Mouse (Mus musculus) limb, embryonic 12.5 days (tissue): ENCODE data around the gene Defa22. TPM values are rescaled to one million over a fixed set of nuclear protein-coding genes. Genes with fewer than 3 reads are reported as not detected.
"Not testable (repeated sequence)": the region's sequence is repeated elsewhere in the genome, so short reads cannot be mapped to it uniquely, and the experiment has no call there.

Experiments
- ATAC-seq: fragments of 200-750 bp; cut with Nextera tagmentation; 2 replicates; pipeline ENCODE4 v1.8.0; 2017; ENCODE audit warnings: low read depth, moderate TSS enrichment; ENCODE audit not compliant: insufficient number of reproducible peaks, insufficient read depth, low FRiP score, low TSS enrichment
- H3K27ac ChIP-seq: fragments of 300-500 bp; sonication (generic); 2 replicates; pipeline ENCODE4 v1.5.1; 2016; ENCODE audit warnings: mild to moderate bottlenecking, moderate library complexity
- H3K27me3 ChIP-seq: fragments of 300-500 bp; sonication (generic); 2 replicates; pipeline ENCODE4 v1.6.1; 2016; ENCODE audit warnings: mild to moderate bottlenecking, moderate library complexity
- H3K36me3 ChIP-seq: fragments of 300-500 bp; sonication (generic); 2 replicates; pipeline ENCODE4 v1.6.1; 2016; ENCODE audit warnings: mild to moderate bottlenecking, moderate library complexity
- H3K4me1 ChIP-seq: fragments of 300-500 bp; sonication (generic); replicated peaks from 2 replicates; pipeline ENCODE4 v1.6.1; 2016
- H3K4me2 ChIP-seq: fragments of 300-500 bp; sonication (generic); 2 replicates; pipeline ENCODE4 v1.6.1; 2016; ENCODE audit warnings: mild to moderate bottlenecking, moderate library complexity
- H3K4me3 ChIP-seq: fragments of 300-500 bp; sonication (generic); replicated peaks from 2 replicates; pipeline ENCODE4 v1.5.1; 2016; ENCODE audit warnings: mild to moderate bottlenecking
- H3K9ac ChIP-seq: fragments of 300-500 bp; sonication (generic); replicated peaks from 2 replicates; pipeline ENCODE4 v1.6.1; 2016; ENCODE audit warnings: mild to moderate bottlenecking, moderate library complexity
- H3K9me3 ChIP-seq: fragments of 300-500 bp; sonication (generic); 2 replicates; pipeline ENCODE4 v1.6.1; 2016; ENCODE audit warnings: mild to moderate bottlenecking, moderate library complexity
- WGBS: fragments of 180-500 bp; shearing (Covaris S2); methylation state at CpG from one replicate; pipeline ENCODE4 v1.1.7; 2016; 5-methylcytosine and 5-hydroxymethylcytosine counted together
- polyA plus RNA-seq: library from polyadenylated mRNA; unstranded; fragments of >200 nt; fragmentation: Nextera tagmentation; extraction: Ambion mirVana; gene quantifications from 2 replicates; pipeline ENCODE4 v1.2.1, GENCODE M21; 2016

The Defa22 gene
- polyA plus RNA-seq, result not detected in 2 replicates

- not testable (repeated sequence) for ATAC-seq, H3K27ac ChIP-seq, H3K4me2 ChIP-seq, H3K36me3 ChIP-seq, H3K9me3 ChIP-seq, H3K27me3 ChIP-seq, H3K9ac ChIP-seq, H3K4me3 ChIP-seq, H3K4me1 ChIP-seq
- WGBS, result no CpG with 5 or more reads among the region's 1 CpGs
Observed at GRCm38 (mm10) chr8:21161977-21162376, at the start of gene Defa22. TSS of gene Defa22 (plus strand) at chr8:21162277.

DNA sequence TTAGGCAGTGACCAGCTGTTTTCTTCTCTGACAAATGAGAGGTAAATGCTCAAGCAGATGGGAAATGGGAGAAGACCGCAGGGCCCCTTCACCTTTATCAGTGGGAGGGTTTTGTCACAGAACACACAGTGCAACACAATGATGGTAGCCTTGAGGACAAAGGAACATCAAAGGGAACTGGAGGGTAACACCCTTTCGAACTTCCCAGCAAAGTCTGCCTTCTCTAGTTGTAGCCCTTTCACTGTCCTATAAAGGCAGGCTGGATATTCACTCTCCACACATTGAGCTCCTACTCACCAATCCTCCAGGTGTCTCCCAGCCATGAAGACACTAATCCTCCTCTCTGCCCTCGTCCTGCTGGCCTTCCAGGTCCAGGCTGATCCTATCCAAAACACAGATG, 27.7 kb upstream of the Defa22 start, which contains the start of gene Defa30:
Defa30 (plus strand) TSS at position 301 of the 400 bp plus-strand sequence.
- not testable (repeated sequence) for H3K36me3 ChIP-seq, H3K27me3 ChIP-seq, H3K4me2 ChIP-seq, H3K4me1 ChIP-seq, H3K4me3 ChIP-seq, ATAC-seq, H3K27ac ChIP-seq, H3K9ac ChIP-seq
- 63% methylated on average over 3 of the region's 3 CpGs for WGBS
- H3K9me3 ChIP-seq, result peaks cover 13% of the 10 kb centered on the region; the same call in 1 of the 2 replicates

- not testable (repeated sequence) for ATAC-seq
Observed at GRCm38 (mm10) chr8:21191314-21191713, 29.2 kb downstream of the Defa22 start, which contains the start of gene Defa31. TSS of gene Defa31 (plus strand) at chr8:21191614.

DNA sequence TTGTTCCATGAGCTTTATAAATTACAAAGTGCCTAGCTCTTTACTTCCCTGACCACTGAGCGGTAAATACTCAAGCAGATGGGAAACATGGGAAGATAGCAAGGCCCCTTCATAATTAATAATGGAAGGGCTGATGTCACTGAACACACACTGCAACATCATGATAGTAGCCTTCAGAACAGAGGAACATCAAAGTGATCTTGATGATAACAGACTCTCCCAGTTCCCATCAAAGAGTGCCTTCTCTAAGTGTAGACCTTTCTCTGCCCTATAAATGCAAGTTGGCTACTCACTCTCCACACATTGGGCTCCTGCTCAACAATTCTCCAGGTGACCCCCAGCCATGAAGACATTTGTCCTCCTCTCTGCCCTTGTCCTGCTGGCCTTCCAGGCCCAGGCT, 39.2 kb downstream of the Defa22 start, which contains the start of gene Gm15293:
Gm15293 (plus strand) TSS at position 301 of the 400 bp plus-strand sequence.
- not testable (repeated sequence) for H3K4me2 ChIP-seq, H3K4me1 ChIP-seq, H3K36me3 ChIP-seq, H3K9ac ChIP-seq, H3K27ac ChIP-seq, H3K9me3 ChIP-seq, ATAC-seq, H3K4me3 ChIP-seq, H3K27me3 ChIP-seq
- no CpG with 5 or more reads among the region's 1 CpGs for WGBS

More at GRCm38 (mm10) chr8:21191314-21191713, 29.2 kb downstream of the Defa22 start, which contains the start of gene Defa31:
- H3K36me3 ChIP-seq, H3K4me2 ChIP-seq, H3K4me1 ChIP-seq, H3K9me3 ChIP-seq, H3K27ac ChIP-seq, H3K27me3 ChIP-seq, H3K9ac ChIP-seq, H3K4me3 ChIP-seq: not testable (repeated sequence)
- WGBS, result no CpG with 5 or more reads among the region's 1 CpGs

Other genes with a start within 250 kb of the Defa22 start
- not detected in 2 replicates for gene Gm6040, start 240.2 kb upstream of the Defa22 start, polyA plus RNA-seq
- not detected in 2 replicates for gene AY761185, start 217.6 kb upstream of the Defa22 start, polyA plus RNA-seq
- not detected in 2 replicates for gene Defa21, start 136.7 kb upstream of the Defa22 start, polyA plus RNA-seq
- gene Defa23, start 107.2 kb upstream of the Defa22 start, polyA plus RNA-seq, result not detected in 2 replicates
- gene Defa35, start 97.2 kb upstream of the Defa22 start, polyA plus RNA-seq, result not detected in 2 replicates
- gene Defa25, start 77.8 kb upstream of the Defa22 start, polyA plus RNA-seq, result not detected in 2 replicates
- not detected in 2 replicates for gene Gm14851, start 66.2 kb upstream of the Defa22 start, polyA plus RNA-seq
- gene Defa30, start 27.6 kb upstream of the Defa22 start, polyA plus RNA-seq, result not detected in 2 replicates
- not detected in 2 replicates for gene Defa31, start 29.3 kb downstream of the Defa22 start, polyA plus RNA-seq
- gene Gm15293, start 39.3 kb downstream of the Defa22 start, polyA plus RNA-seq, result not detected in 2 replicates
- not detected in 2 replicates for gene Gm15292, start 87.5 kb downstream of the Defa22 start, polyA plus RNA-seq
- not detected in 2 replicates for gene Defa27, start 153.3 kb downstream of the Defa22 start, polyA plus RNA-seq
- not detected in 2 replicates for gene Defa29, start 164.7 kb downstream of the Defa22 start, polyA plus RNA-seq
- not detected in 2 replicates for gene Defa2, start 216.2 kb downstream of the Defa22 start, polyA plus RNA-seq
- not detected in 2 replicates for gene Defa33, start 229.5 kb downstream of the Defa22 start, polyA plus RNA-seq